9 mouse cellular contexts compared by ENCODE assay signal in genomic region chr10:22163705-22164583, GRCm38 (mm10). TPM values are rescaled to one million over a fixed set of nuclear protein-coding genes. Genes with fewer than 3 reads are reported as not detected.
A peak's percentile ranks its signal among the peaks of the same experiment; 100 is the strongest.
DNase-seq lines count a peak whose midpoint lies in the region; ATAC-seq and TF ChIP-seq lines count a peak whose summit lies in the region.
"Not testable (repeated sequence)": the region's sequence is repeated elsewhere in the genome, so short reads cannot be mapped to it uniquely, and the experiment has no call there.
"Had no signal": no experiment of that assay in that cellular context is flagged by ENCODE, and none has a peak within 500 bp of the region (broad histone marks: within the 10 kb centered on the region; RNA-seq: fewer than 3 reads in every experiment).

No protein-coding gene starts in this region.

- 38% methylated on average over 13 of the region's 16 CpGs for WGBS in hindbrain, postnatal 0 days
- 38% methylated on average over 15 of the region's 16 CpGs for WGBS in lung, postnatal 0 days

- not testable (repeated sequence) for H3K4me1 ChIP-seq in hindbrain, postnatal 0 days (ENCODE audit: insufficient read depth, low read length); lung, postnatal 0 days (ENCODE audit: insufficient read depth, low read depth, low read length)

- TF ChIP-seq EP300 in lung, postnatal 0 days (IDR thresholded peaks at IDR 0.05): not testable (repeated sequence)

- peak; percentile 67 for DNase-seq in T-cell, adult 2 months (ENCODE audit: low spot score)
- DNase-seq in embryo, embryonic 10 days (ENCODE audit: low spot score): peak; percentile 78
- peak; percentile 24 for DNase-seq in gastrocnemius, postnatal 25 days
- peak; percentile 53 for DNase-seq in hindbrain, postnatal 0 days (ENCODE audit: low spot score)
- DNase-seq in layer of hippocampus, postnatal 25 days (ENCODE audit: extremely low spot score in 1 of 2, low spot score in 1 of 2): peak; percentile 65 to 87
- DNase-seq in lung, postnatal 0 days (ENCODE audit: low spot score): not testable (repeated sequence)
- DNase-seq in retina, postnatal 1 day: peak; percentile 71
- DNase-seq in thymus, postnatal 25 days: peak; percentile 75

- H3K4me2 ChIP-seq in hindbrain, postnatal 0 days (ENCODE audit: low read depth, low read length): peak overlapping the region; percentile 37; the same call in 1 of the 2 replicates
- 0 out of 2 replicates have a peak overlapping the region, but pooled peaks have one; percentile 17 for H3K4me2 ChIP-seq in lung, postnatal 0 days (replicated peaks; ENCODE audit: low read depth, low read length)

- peak; percentile 63 for TF ChIP-seq CTCF in hindbrain, postnatal 0 days (IDR thresholded peaks at IDR 0.05; ENCODE audit: low read depth)
- peak; percentile 71 for TF ChIP-seq CTCF in lung, postnatal 0 days (IDR thresholded peaks at IDR 0.05)

- H3K36me3 ChIP-seq in hindbrain, postnatal 0 days (ENCODE audit: insufficient read depth, low read length); lung, postnatal 0 days (ENCODE audit: insufficient read depth, low read length): not testable (repeated sequence)

- peaks cover 18% of the 10 kb centered on the region for H3K27me3 ChIP-seq in hindbrain, postnatal 0 days (ENCODE audit: insufficient read depth, low read length)
- not testable (repeated sequence) for H3K27me3 ChIP-seq in lung, postnatal 0 days (replicated peaks; ENCODE audit: insufficient read depth, low read length)

- not testable (repeated sequence) for H3K9ac ChIP-seq in hindbrain, postnatal 0 days (replicated peaks; ENCODE audit: low read length); lung, postnatal 0 days (replicated peaks; ENCODE audit: low read depth)

- not testable (repeated sequence) for H3K4me3 ChIP-seq in hindbrain, postnatal 0 days (ENCODE audit: low read length); lung, postnatal 0 days (ENCODE audit: low read depth, low read length)

- not testable (repeated sequence) for H3K27ac ChIP-seq in hindbrain, postnatal 0 days; lung, postnatal 0 days (ENCODE audit: low read length)

- peak; percentile 73 for ATAC-seq in hindbrain, postnatal 0 days
- peak; percentile 41; the same call in 1 of the 2 replicates for ATAC-seq in lung, postnatal 0 days

- not testable (repeated sequence) for H3K9me3 ChIP-seq in hindbrain, postnatal 0 days (ENCODE audit: low read length); lung, postnatal 0 days (ENCODE audit: low read length)

RNA-seq across cellular contexts. Expression of gene H60b, which starts 5.6 kb away (rescaled TPM):
- total RNA-seq in gastrocnemius, postnatal 25 days (2021): not detected
- total RNA-seq in hindbrain, postnatal 0 days (2014; rRNA removed): not detected in 2 replicates
- 0.44 and 0.64 TPM in 2 replicates for polyA plus RNA-seq in hindbrain, postnatal 0 days (2015; fragmentation: Nextera tagmentation; extraction: Ambion mirVana)
- not detected for total RNA-seq in layer of hippocampus, postnatal 25 days (2021)
- polyA plus RNA-seq in lung, postnatal 0 days (2015; fragmentation: Nextera tagmentation; extraction: Ambion mirVana): 0.19 and 0.25 TPM in 2 replicates
- polyA plus RNA-seq: large intestine, adult 2 months had no signal

RNA-seq across cellular contexts. Expression of gene Raet1e, which starts 5.6 kb away (rescaled TPM):
- not detected for total RNA-seq in gastrocnemius, postnatal 25 days (2021)
- total RNA-seq in hindbrain, postnatal 0 days (2014; rRNA removed): 0.26 TPM in 1 of 2 replicates, not detected in the other
- 0.28 and 0.48 TPM in 2 replicates for polyA plus RNA-seq in hindbrain, postnatal 0 days (2015; fragmentation: Nextera tagmentation; extraction: Ambion mirVana)
- not detected for total RNA-seq in layer of hippocampus, postnatal 25 days (2021)
- 4.6 and 5.1 TPM in 2 replicates for polyA plus RNA-seq in lung, postnatal 0 days (2015; fragmentation: Nextera tagmentation; extraction: Ambion mirVana)

RNA-seq across cellular contexts. Expression of gene E030030I06Rik, which starts 14.9 kb away (rescaled TPM):
- 1 to 10 TPM; 1.2 to 2.1 TPM for total RNA-seq in gastrocnemius, postnatal 25 days (2021)
- 5.5 TPM in 1 of 2 replicates, not detected in the other for total RNA-seq in hindbrain, postnatal 0 days (2014; rRNA removed)
- 2.4 and 4.2 TPM in 2 replicates for polyA plus RNA-seq in hindbrain, postnatal 0 days (2015; fragmentation: Nextera tagmentation; extraction: Ambion mirVana)
- total RNA-seq in layer of hippocampus, postnatal 25 days (2021): under 1 TPM in 1 of 2 experiments, not detected in 1; 0.31 TPM
- 20.9 and 21.7 TPM in 2 replicates for polyA plus RNA-seq in lung, postnatal 0 days (2015; fragmentation: Nextera tagmentation; extraction: Ambion mirVana)
